Mouse (Mus musculus) embryo, embryonic 9.5 days (tissue): ENCODE data around the gene Afdn.
A peak's percentile ranks its signal among the peaks of the same experiment; 100 is the strongest.
"Not testable (repeated sequence)": the region's sequence is repeated elsewhere in the genome, so short reads cannot be mapped to it uniquely, and the experiment has no call there.

ENCODE experiments used
- DNase-seq: peaks from one replicate; pipeline ENCODE4 v3.0.0-alpha.2; 2017; ENCODE audit errors: extremely low spot score

The Afdn gene

DNA sequence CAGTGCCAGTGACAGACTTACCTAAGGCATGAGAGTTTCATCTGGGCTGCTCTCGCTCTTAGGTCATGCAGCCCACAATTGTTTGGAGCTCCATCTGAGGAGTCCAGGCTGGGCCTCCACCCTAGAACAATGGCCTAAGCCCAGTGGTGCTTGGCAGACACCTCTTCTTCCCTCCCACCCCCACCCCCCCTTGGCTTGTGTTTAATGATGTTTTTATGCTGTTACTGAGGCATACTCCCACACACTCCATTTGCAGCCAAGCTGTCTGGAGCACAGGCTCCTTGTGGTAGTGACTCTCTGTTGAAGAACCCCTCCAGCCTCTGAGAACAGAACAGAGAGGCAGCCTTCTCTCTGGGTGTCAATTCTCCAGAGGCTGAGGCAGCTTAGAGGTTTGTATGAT, 113.9 kb downstream of the Afdn start:
- DNase-seq, result no peak

DNA sequence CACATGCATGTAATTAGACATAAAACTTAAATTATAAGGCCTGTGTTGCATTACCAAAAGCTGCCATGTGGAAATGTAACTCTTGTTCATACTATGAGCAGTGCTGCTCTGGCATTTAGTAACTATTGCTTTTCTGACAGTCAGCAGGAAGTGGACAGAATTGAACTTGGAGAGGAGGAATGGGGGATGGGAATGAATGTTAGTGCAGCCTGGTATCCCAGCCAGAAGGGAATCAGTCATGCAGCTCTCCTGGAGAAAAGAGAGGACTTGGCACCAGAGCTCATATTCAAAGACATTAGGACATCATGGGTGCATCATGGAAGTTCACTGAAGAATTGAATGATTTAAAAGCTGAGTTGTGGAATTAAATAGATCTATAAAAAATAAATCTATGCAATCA, 117.1 kb downstream of the Afdn start:
- no peak for DNase-seq

- no peak for DNase-seq
Measured at GRCm38 (mm10) chr17:13879731-13880130, 119.4 kb downstream of the Afdn start.

DNA sequence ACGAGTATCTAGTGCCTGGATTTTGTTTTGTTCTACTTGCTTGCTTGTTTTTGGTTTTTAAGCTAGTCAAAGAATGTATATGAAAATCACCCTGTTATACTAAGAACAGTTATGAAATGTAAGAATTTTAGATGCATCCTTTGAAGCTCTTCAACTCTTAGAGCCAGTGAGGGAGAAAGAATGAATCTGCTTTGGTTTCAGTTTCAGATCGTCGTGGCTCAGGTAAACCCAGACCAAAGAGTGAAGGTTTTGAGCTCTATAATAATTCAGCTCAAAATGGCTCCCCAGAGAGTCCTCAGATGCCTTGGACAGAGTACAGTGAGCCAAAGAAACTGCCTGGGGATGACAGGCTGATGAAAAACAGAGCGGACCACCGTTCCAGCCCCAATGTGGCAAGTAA, 123.2 kb downstream of the Afdn start:
- no peak for DNase-seq

- DNase-seq, result no peak
Measured at GRCm38 (mm10) chr17:13889818-13890434, 129.6 kb downstream of the Afdn start.

- DNase-seq, result no peak
Measured at GRCm38 (mm10) chr17:13890932-13891331, 130.6 kb downstream of the Afdn start.

DNA sequence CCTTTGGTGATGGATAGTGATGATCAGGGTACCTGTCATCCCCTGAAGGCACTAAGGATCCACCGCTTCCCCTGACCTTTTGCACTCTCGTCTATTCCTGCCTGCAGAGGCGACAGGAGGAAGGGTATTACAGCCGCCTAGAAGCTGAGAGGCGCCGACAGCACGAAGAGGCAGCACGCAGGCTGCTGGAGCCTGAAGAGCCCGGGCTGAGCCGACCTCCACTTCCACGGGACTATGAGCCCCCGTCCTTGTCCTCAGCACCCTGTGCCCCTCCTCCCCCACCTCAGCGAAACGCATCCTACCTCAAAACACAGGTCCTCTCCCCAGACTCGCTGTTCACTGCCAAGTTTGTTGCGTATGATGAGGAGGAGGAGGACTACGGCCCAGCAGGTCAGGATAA, 138.5 kb downstream of the Afdn start:
- no peak for DNase-seq

DNA sequence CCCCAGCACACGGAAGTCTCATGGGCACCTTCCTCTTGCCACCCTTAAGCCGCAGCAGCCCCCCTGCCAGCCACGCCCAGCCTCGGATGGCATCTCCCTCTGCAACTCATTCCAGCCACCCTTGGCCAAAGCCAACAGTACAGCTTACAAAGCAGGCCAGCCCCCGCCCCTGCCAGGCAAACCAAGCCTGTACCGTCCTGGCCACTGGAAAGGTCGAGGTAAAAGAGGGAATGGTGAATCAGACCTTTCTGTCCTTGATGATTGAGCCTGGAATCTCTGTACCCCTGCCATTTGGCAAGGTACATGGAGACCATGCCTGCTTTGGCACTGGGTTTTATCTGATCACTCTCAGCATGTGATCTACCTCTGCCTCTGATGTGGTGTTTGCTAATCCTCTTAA, 138.9 kb downstream of the Afdn start:
- DNase-seq, result no peak

GRCm38 (mm10) chr17:13903793-13904192, 143.5 kb downstream of the Afdn start:
- DNase-seq, result no peak

- DNase-seq, result no peak
Measured at GRCm38 (mm10) chr17:13907082-13907481, 146.7 kb downstream of the Afdn start.

GRCm38 (mm10) chr17:13907681-13908080, 147.3 kb downstream of the Afdn start:
- DNase-seq, result no peak

DNA sequence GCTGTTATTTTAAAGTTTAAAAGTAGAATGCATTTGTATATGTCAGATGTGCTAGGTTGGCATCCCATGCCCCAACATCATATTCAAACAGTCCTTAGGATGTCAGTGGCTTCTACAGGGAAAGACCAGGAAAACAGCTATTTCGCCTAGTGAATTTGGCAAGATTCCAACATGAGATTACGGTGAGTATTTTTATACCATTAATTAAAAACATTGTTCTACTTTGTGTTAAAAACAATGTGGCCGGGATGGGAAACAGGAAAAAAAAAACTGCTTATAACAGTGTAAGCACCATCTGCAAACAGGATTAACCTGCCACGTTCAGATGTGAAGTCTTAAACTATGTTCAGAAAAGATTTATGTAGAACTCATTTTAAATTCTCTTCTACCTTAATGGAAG, 153.6 kb downstream of the Afdn start:
- no peak for DNase-seq

DNA sequence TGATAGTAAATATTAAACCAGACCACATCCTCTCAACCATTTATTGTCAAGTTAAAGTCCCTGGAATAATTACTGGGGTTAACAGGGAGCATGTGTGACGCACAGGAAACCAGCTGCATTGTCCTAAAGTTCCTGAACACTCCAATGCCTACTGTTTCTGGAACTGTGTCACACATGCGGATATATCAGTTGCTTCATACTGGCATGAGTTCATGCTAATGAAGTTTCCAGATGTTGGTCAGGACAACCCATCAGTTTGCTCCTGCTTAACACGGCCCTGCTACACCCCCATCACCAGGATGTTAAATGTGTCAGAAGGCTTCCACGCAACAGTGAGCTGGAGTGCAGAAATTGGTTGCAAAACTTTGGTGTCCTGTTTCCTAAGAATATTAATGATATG, 154.2 kb downstream of the Afdn start:
- DNase-seq, result no peak

- peak; percentile 19 for DNase-seq
Measured at GRCm38 (mm10) chr17:13920771-13921170, 160.4 kb downstream of the Afdn start.

GRCm38 (mm10) chr17:13923418-13923817, 163.1 kb downstream of the Afdn start:
- no peak for DNase-seq

- no peak for DNase-seq
Measured at GRCm38 (mm10) chr17:13924588-13924987, 164.2 kb downstream of the Afdn start.

DNA sequence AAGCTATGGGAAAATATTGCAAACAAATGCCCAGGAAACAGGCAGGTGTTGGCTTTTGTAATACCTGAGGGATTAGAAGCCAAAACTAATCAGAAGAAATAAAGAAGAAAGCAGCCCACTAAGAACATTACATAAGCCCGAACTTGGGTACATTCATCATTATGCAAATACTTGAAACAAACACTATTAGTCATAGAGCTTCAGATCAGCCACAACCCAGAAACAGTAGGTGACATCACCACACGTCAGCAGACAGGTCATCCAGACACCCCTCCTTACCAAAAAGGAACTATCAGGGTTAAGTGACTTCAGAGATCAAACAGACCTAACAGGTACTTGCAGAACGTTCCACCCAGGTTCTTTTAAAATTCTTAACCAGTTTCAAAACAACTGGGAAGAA, 165.6 kb downstream of the Afdn start:
- DNase-seq, result no peak

GRCm38 (mm10) chr17:13930421-13930820, 170.1 kb downstream of the Afdn start:
- no peak for DNase-seq

- not testable (repeated sequence) for DNase-seq
Measured at GRCm38 (mm10) chr17:13935364-13935763, 175.0 kb downstream of the Afdn start.

DNA sequence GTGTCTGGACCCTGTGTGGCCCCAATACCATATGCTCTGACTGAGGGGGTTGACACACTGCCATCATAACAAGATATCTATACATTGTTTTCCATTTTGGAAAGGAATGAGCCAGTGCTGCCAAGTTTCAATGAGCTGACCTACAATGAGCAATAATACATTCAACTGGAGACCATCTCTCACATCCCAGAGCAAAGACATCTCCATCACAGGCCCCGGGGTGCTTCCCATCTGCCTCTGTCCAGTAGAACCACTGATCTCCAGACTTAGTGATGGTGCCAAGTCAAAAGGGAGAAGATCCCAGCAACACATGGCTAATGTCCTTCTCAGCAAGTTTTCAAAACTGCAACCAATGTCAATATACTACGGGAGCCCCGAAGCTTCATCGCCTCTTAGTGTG, 177.4 kb downstream of the Afdn start:
- no peak for DNase-seq

GRCm38 (mm10) chr17:13938652-13939051, 178.3 kb downstream of the Afdn start:
- no peak for DNase-seq

DNA sequence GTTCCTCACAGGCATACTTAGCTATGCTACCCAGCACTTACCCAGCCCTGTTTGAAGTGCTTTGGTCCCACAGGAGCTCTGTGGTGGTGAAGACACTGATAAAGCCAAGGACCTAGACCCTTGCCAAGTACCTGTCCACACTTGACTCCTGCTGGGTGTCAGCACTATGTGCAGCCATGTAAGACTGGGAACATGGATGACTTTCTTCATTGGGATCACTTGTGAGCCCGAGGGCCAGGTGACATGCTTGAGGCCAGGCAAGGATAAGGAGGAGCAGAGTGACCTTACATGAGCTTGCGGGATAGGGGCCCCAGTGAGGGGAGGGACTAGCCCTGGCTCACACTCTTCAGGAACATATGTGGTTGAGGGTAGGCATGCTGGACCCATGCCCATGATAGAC, 178.9 kb downstream of the Afdn start:
- not testable (repeated sequence) for DNase-seq

- DNase-seq, result no peak
Measured at GRCm38 (mm10) chr17:13940487-13940886, 180.1 kb downstream of the Afdn start.

GRCm38 (mm10) chr17:13948073-13948472, 187.7 kb downstream of the Afdn start, which contains the start of gene Gm7168:
TSS of gene Gm7168 (plus strand) at chr17:13948373.
- DNase-seq, result not testable (repeated sequence)
